Mouse (Mus musculus): ENCODE measurements at regions not wholly inside any gene's neighbourhood (a gene's known extent, or its start where the extent isn't known, plus 50 kb on each side); places are given as distances from the start of the nearest gene placed in this dataset.

GRCm38 (mm10) chr15:67467404-67468345, 967.0 kb upstream of the Lrrc6 start:
- DNase-seq (ENCODE audit: low read depth, low spot score), result no peak

GRCm38 (mm10) chr15:67462863-67463262, 962.2 kb upstream of the Lrrc6 start:
- DNase-seq (ENCODE audit: low read depth, low spot score), result no peak

- DNase-seq (ENCODE audit: low read depth, low spot score), result no peak
Measured at GRCm38 (mm10) chr15:67460384-67460783, 959.7 kb upstream of the Lrrc6 start.

- DNase-seq (ENCODE audit: low read depth, low spot score), result peak; percentile 40
Measured at GRCm38 (mm10) chr15:67434284-67434683, 933.6 kb upstream of the Lrrc6 start.

GRCm38 (mm10) chr15:67423922-67424321, 923.2 kb upstream of the Lrrc6 start:
- no peak for DNase-seq (ENCODE audit: low read depth, low spot score)

GRCm38 (mm10) chr15:67422277-67422953, 921.7 kb upstream of the Lrrc6 start:
- DNase-seq (ENCODE audit: low read depth, low spot score), result no peak

GRCm38 (mm10) chr15:67420776-67421175, 920.1 kb upstream of the Lrrc6 start:
- no peak for DNase-seq (ENCODE audit: low read depth, low spot score)

GRCm38 (mm10) chr15:67419733-67420132, 919.0 kb upstream of the Lrrc6 start:
- DNase-seq (ENCODE audit: low read depth, low spot score), result no peak

GRCm38 (mm10) chr15:67417742-67418163, 917.0 kb upstream of the Lrrc6 start:
- DNase-seq (ENCODE audit: low read depth, low spot score), result no peak

GRCm38 (mm10) chr15:67415840-67416239, 915.1 kb upstream of the Lrrc6 start:
- DNase-seq (ENCODE audit: low read depth, low spot score), result no peak

- no peak for DNase-seq (ENCODE audit: low read depth, low spot score)
Measured at GRCm38 (mm10) chr15:67414371-67414930, 913.7 kb upstream of the Lrrc6 start.

GRCm38 (mm10) chr15:67413581-67413980, 912.9 kb upstream of the Lrrc6 start:
- DNase-seq (ENCODE audit: low read depth, low spot score), result no peak

- no peak for DNase-seq (ENCODE audit: low read depth, low spot score)
Measured at GRCm38 (mm10) chr15:67412394-67412793, 911.7 kb upstream of the Lrrc6 start.

- no peak for DNase-seq (ENCODE audit: low read depth, low spot score)
Measured at GRCm38 (mm10) chr15:67411657-67412056, 910.9 kb upstream of the Lrrc6 start.

- DNase-seq (ENCODE audit: low read depth, low spot score), result no peak
Measured at GRCm38 (mm10) chr15:67410012-67410411, 909.3 kb upstream of the Lrrc6 start.

GRCm38 (mm10) chr15:67408871-67409559, 908.3 kb upstream of the Lrrc6 start:
- DNase-seq (ENCODE audit: low read depth, low spot score), result no peak

- no peak for DNase-seq (ENCODE audit: low read depth, low spot score)
Measured at GRCm38 (mm10) chr15:67407244-67407643, 906.5 kb upstream of the Lrrc6 start.

- no peak for DNase-seq (ENCODE audit: low read depth, low spot score)
Measured at GRCm38 (mm10) chr15:67405523-67405922, 904.8 kb upstream of the Lrrc6 start.

- no peak for DNase-seq (ENCODE audit: low read depth, low spot score)
Measured at GRCm38 (mm10) chr15:67405011-67405410, 904.3 kb upstream of the Lrrc6 start.

GRCm38 (mm10) chr15:67402310-67402709, 901.6 kb upstream of the Lrrc6 start:
- DNase-seq (ENCODE audit: low read depth, low spot score), result no peak

GRCm38 (mm10) chr15:67397269-67397668, 896.6 kb upstream of the Lrrc6 start:
- no peak for DNase-seq (ENCODE audit: low read depth, low spot score)

- no peak for DNase-seq (ENCODE audit: low read depth, low spot score)
Measured at GRCm38 (mm10) chr15:67395114-67395513, 894.4 kb upstream of the Lrrc6 start.

Data from c-Kit-negative CD71-positive TER-119-positive erythroid progenitor cells, embryonic 14.5 days (primary cell).